ENCODE assay signal across 9 mouse cellular contexts in genomic region chr13:21171600-21172150, GRCm38 (mm10). TPM values are rescaled to one million over a fixed set of nuclear protein-coding genes. Genes with fewer than 3 reads are reported as not detected.
DNase-seq lines count a peak whose midpoint lies in the region; ATAC-seq and TF ChIP-seq lines count a peak whose summit lies in the region.
"Had no signal": no experiment of that assay in that cellular context is flagged by ENCODE, and none has a peak within 500 bp of the region (broad histone marks: within the 10 kb centered on the region; RNA-seq: fewer than 3 reads in every experiment).

No protein-coding gene starts in this region.

- H3K9ac ChIP-seq in kidney, embryonic 14.5 days (ENCODE audit: low read depth, low read length), result peak overlapping the region; percentile 56
- H3K9ac ChIP-seq in hindbrain, embryonic 13.5 days, result no peak overlapping the region; the same call in 1 of the 2 replicates

- TF ChIP-seq CTCF in G1E (IDR thresholded peaks at IDR 0.05; ENCODE audit: low read depth, low read length), result no peak

- H3K9me3 ChIP-seq in kidney, embryonic 14.5 days (ENCODE audit: control insufficient read depth, low read length), result no peaks in the 10 kb centered on the region
- no peaks in the 10 kb centered on the region for H3K9me3 ChIP-seq in G1E (replicated peaks)
- no peaks in the 10 kb centered on the region for H3K9me3 ChIP-seq in hindbrain, embryonic 13.5 days

- peak overlapping the region; percentile 64 for H3K4me3 ChIP-seq in kidney, embryonic 14.5 days (ENCODE audit: low read length)
- peak overlapping the region; percentile 59 for H3K4me3 ChIP-seq in G1E (ENCODE audit: low read depth, low read length)
- H3K4me3 ChIP-seq in hindbrain, embryonic 13.5 days, result peak overlapping the region; percentile 51

- H3K4me2 ChIP-seq in kidney, embryonic 14.5 days (replicated peaks; ENCODE audit: low read depth, low read length), result peak overlapping the region; percentile 66
- H3K4me2 ChIP-seq in hindbrain, embryonic 13.5 days, result peak overlapping the region; percentile 63

- H3K27ac ChIP-seq in kidney, embryonic 14.5 days (ENCODE audit: low read depth, low read length), result no peak overlapping the region
- H3K27ac ChIP-seq in hindbrain, embryonic 13.5 days, result no peak overlapping the region

- 0 out of 2 replicates have a peak, but pooled peaks cover 6% of the 10 kb centered on the region for H3K4me1 ChIP-seq in kidney, embryonic 14.5 days (ENCODE audit: control insufficient read depth, insufficient read depth, low read length)
- peaks cover 51% of the 10 kb centered on the region for H3K4me1 ChIP-seq in G1E (ENCODE audit: insufficient read depth, low read depth, low read length)
- peaks cover 25% of the 10 kb centered on the region for H3K4me1 ChIP-seq in hindbrain, embryonic 13.5 days (replicated peaks)

- no peaks in the 10 kb centered on the region for H3K27me3 ChIP-seq in kidney, embryonic 14.5 days (ENCODE audit: control insufficient read depth, insufficient read depth, low read length)
- H3K27me3 ChIP-seq in G1E (ENCODE audit: insufficient read depth, low read length), result no peaks in the 10 kb centered on the region
- no peaks in the 10 kb centered on the region for H3K27me3 ChIP-seq in hindbrain, embryonic 13.5 days

- 1% methylated on average over 12 of the region's 12 CpGs for WGBS in kidney, embryonic 14.5 days
- under 1% methylated on average over 12 of the region's 12 CpGs for WGBS in hindbrain, embryonic 13.5 days

- DNase-seq in kidney, adult 9 months, result no peak
- DNase-seq in G1E (ENCODE audit: low spot score), result no peak
- peak; percentile 87 for DNase-seq in embryo, embryonic 10 days (ENCODE audit: low spot score)
- DNase-seq in lung, postnatal 14 days, result peak; percentile 15
- peak; percentile 65 for DNase-seq in yolk sac, embryonic 10.5 days (ENCODE audit: low spot score)
- no peak for DNase-seq in thymus, postnatal 4 days

- no peak for ATAC-seq in kidney, embryonic 14.5 days (ENCODE audit: low FRiP score, low TSS enrichment)
- ATAC-seq in G1E (ENCODE audit: extremely low read depth, insufficient number of reproducible peaks, low FRiP score, poor library complexity, severe bottlenecking), result no peak
- peak; percentile 40 for ATAC-seq in hindbrain, embryonic 13.5 days (ENCODE audit: low FRiP score)

- H3K36me3 ChIP-seq in kidney, embryonic 14.5 days (ENCODE audit: control insufficient read depth, insufficient read depth, low read length), result no peaks in the 10 kb centered on the region
- H3K36me3 ChIP-seq in G1E (replicated peaks), result no peaks in the 10 kb centered on the region
- no peaks in the 10 kb centered on the region for H3K36me3 ChIP-seq in hindbrain, embryonic 13.5 days

RNA-seq across cellular contexts. Expression of gene Trim27, which starts 7.6 kb away (rescaled TPM):
- polyA plus RNA-seq in kidney, embryonic 14.5 days (2014; fragmentation: Nextera tagmentation; extraction: Ambion mirVana), result 145 and 164 TPM in 2 replicates
- total RNA-seq in G1E (2014; fragmentation: Nextera tagmentation) (91.5 and 93.2 TPM in 2 replicates), G1E (2017) (173 and 196 TPM in 2 replicates)
- polyA plus RNA-seq in G1E (2012), result 139 and 188 TPM in 2 replicates
- polyA plus RNA-seq in hindbrain, embryonic 13.5 days (2015; fragmentation: Nextera tagmentation; extraction: Ambion mirVana), result 82.6 and 82.9 TPM in 2 replicates

RNA-seq across cellular contexts. Expression of gene Olfr1368, which starts 26.0 kb away (rescaled TPM):
- polyA plus RNA-seq in kidney, embryonic 14.5 days (2014; fragmentation: Nextera tagmentation; extraction: Ambion mirVana), result not detected in 2 replicates
- not detected in 2 replicates for total RNA-seq in G1E (2014; fragmentation: Nextera tagmentation)
- 0.11 TPM in 1 of 2 replicates, not detected in the other for total RNA-seq in G1E (2017)
- not detected in 2 replicates for polyA plus RNA-seq in G1E (2012)
- polyA plus RNA-seq in hindbrain, embryonic 13.5 days (2015; fragmentation: Nextera tagmentation; extraction: Ambion mirVana), result not detected in 2 replicates
- polyA plus RNA-seq: gonadal fat pad, adult 2 months had no signal

RNA-seq across cellular contexts. Expression of gene Olfr263, which starts 42.2 kb away (rescaled TPM):
- polyA plus RNA-seq in kidney, embryonic 14.5 days (2014; fragmentation: Nextera tagmentation; extraction: Ambion mirVana), result not detected in 2 replicates
- total RNA-seq in G1E (2014; fragmentation: Nextera tagmentation) (not detected in 2 replicates), G1E (2017) (0.11 TPM in 1 of 2 replicates, not detected in the other)
- not detected in 2 replicates for polyA plus RNA-seq in G1E (2012)
- not detected in 2 replicates for polyA plus RNA-seq in hindbrain, embryonic 13.5 days (2015; fragmentation: Nextera tagmentation; extraction: Ambion mirVana)
- polyA plus RNA-seq: gonadal fat pad, adult 2 months had no signal

Comparison
In these comparisons a context has a peak if more than half of its experiments do, and no peak if none do; other contexts are left out.
1. DNase-seq: peak in embryo, embryonic 10 days (single experiment), lung, postnatal 14 days (single experiment) and yolk sac, embryonic 10.5 days (single experiment); none in kidney, adult 9 months (single experiment), G1E (single experiment) and thymus, postnatal 4 days (single experiment).
2. Peak in every context shown above with its lines, with median percentiles within 50 percentile points of each other: H3K4me3 ChIP-seq.